Comparison of ENCODE assay signal across 9 mouse cellular contexts in genomic region chr12:111672581-111672980, GRCm38 (mm10). TPM values are rescaled to one million over a fixed set of nuclear protein-coding genes. Genes with fewer than 3 reads are reported as not detected.
DNase-seq lines count a peak whose midpoint lies in the region; ATAC-seq and TF ChIP-seq lines count a peak whose summit lies in the region.
"Had no signal": no experiment of that assay in that cellular context is flagged by ENCODE, and none has a peak within 500 bp of the region (broad histone marks: within the 10 kb centered on the region; RNA-seq: fewer than 3 reads in every experiment).

No protein-coding gene starts in this region.

- no peaks in the 10 kb centered on the region for H3K9me3 ChIP-seq in hindbrain, embryonic 14.5 days (ENCODE audit: control insufficient read depth, low read length)
- no peaks in the 10 kb centered on the region for H3K9me3 ChIP-seq in midbrain, embryonic 11.5 days (ENCODE audit: control insufficient read depth, low read length)

- WGBS in hindbrain, embryonic 14.5 days = 11% methylated on average over 12 of the region's 12 CpGs
- 7% methylated on average over 12 of the region's 12 CpGs for WGBS in midbrain, embryonic 11.5 days

- no peak for TF ChIP-seq CTCF in cortical plate, adult 2 months (IDR thresholded peaks at IDR 0.05; ENCODE audit: extremely low read depth, insufficient read depth, low read length)

- H3K4me1 ChIP-seq in cortical plate, adult 2 months (ENCODE audit: control insufficient read depth, insufficient read depth, low read length) = peaks cover 4% of the 10 kb centered on the region
- H3K4me1 ChIP-seq in hindbrain, embryonic 14.5 days (replicated peaks; ENCODE audit: control insufficient read depth, insufficient read depth, low read length) = peaks cover 34% of the 10 kb centered on the region
- H3K4me1 ChIP-seq in midbrain, embryonic 11.5 days (ENCODE audit: control insufficient read depth, insufficient read depth, low read length) = peaks cover 34% of the 10 kb centered on the region

- peak overlapping the region; percentile 95 for H3K4me2 ChIP-seq in hindbrain, embryonic 14.5 days (replicated peaks)
- peak overlapping the region; percentile 61 for H3K4me2 ChIP-seq in midbrain, embryonic 11.5 days

- no peaks in the 10 kb centered on the region for H3K27me3 ChIP-seq in hindbrain, embryonic 14.5 days (ENCODE audit: control insufficient read depth, insufficient read depth, low read length)
- H3K27me3 ChIP-seq in midbrain, embryonic 11.5 days (ENCODE audit: control insufficient read depth, insufficient read depth, low read length) = peaks cover 6% of the 10 kb centered on the region

- ATAC-seq in hindbrain, embryonic 14.5 days (ENCODE audit: low FRiP score) = no peak; the same call in 1 of the 2 replicates
- no peak for ATAC-seq in midbrain, embryonic 11.5 days (ENCODE audit: low FRiP score)
- ATAC-seq in CD4-positive, CD25-positive, alpha-beta regulatory T cell, adult 4 months = no peak

- TF ChIP-seq POLR2A in cortical plate, adult 2 months (IDR thresholded peaks at IDR 0.05; ENCODE audit: extremely low read depth, insufficient read depth, low read length) = no peak

- peak; percentile 51 for DNase-seq in kidney, adult 11 months
- DNase-seq in kidney, adult 18-20 months = no peak
- DNase-seq in hindbrain, embryonic 14.5 days (ENCODE audit: low spot score) = no peak
- DNase-seq in midbrain, embryonic 11.5 days (ENCODE audit: low spot score, missing footprints) = no peak
- DNase-seq in adrenal gland, adult 8-10 months = no peak
- DNase-seq in cerebellum, adult 9-10 months = no peak

- peak overlapping the region; percentile 99 for H3K9ac ChIP-seq in hindbrain, embryonic 14.5 days
- H3K9ac ChIP-seq in midbrain, embryonic 11.5 days (ENCODE audit: low read length) = peak overlapping the region; percentile 97

- H3K36me3 ChIP-seq in hindbrain, embryonic 14.5 days (replicated peaks; ENCODE audit: control insufficient read depth, insufficient read depth) = peaks cover 28% of the 10 kb centered on the region
- peaks cover 12% of the 10 kb centered on the region; the same call in 1 of the 2 replicates for H3K36me3 ChIP-seq in midbrain, embryonic 11.5 days (ENCODE audit: control insufficient read depth, insufficient read depth, low read length)

- H3K27ac ChIP-seq in cortical plate, adult 2 months (ENCODE audit: insufficient read depth, low read length) = peak overlapping the region; percentile 84
- peak overlapping the region; percentile 94 for H3K27ac ChIP-seq in hindbrain, embryonic 14.5 days
- peak overlapping the region; percentile 37 for H3K27ac ChIP-seq in midbrain, embryonic 11.5 days (ENCODE audit: low read depth, low read length)

- peak overlapping the region; percentile 99 for H3K4me3 ChIP-seq in cortical plate, adult 2 months (ENCODE audit: insufficient read depth, low read length)
- H3K4me3 ChIP-seq in hindbrain, embryonic 14.5 days (replicated peaks; ENCODE audit: low read length) = peak overlapping the region; percentile 96
- peak overlapping the region; percentile 91 for H3K4me3 ChIP-seq in midbrain, embryonic 11.5 days (ENCODE audit: low read depth, low read length)

RNA-seq across cellular contexts. Expression of gene Ckb, which starts 0.4 kb away (rescaled TPM):
- 3,152 and 3,325 TPM in 2 replicates for polyA plus RNA-seq in cortical plate, adult 2 months (2012; rRNA removed)
- 1,434 and 1,576 TPM in 2 replicates for polyA plus RNA-seq in hindbrain, embryonic 14.5 days (2014; fragmentation: Nextera tagmentation; extraction: Ambion mirVana)
- polyA plus RNA-seq in midbrain, embryonic 11.5 days (2014; fragmentation: Nextera tagmentation; extraction: Ambion mirVana) = 2,717 and 2,900 TPM in 2 replicates
- total RNA-seq in adrenal gland, adult 8-10 months (2022) = 100 to 1,000 TPM in 1 of 4 experiments, 10 to 100 TPM in 3; 50.3 to 118 (median 79.5) TPM
- polyA plus RNA-seq in CD4-positive, CD25-positive, alpha-beta regulatory T cell, adult 4 months (2017; shearing (Covaris generic)) = 10 to 100 TPM; 24.1 to 30.0 TPM
- total RNA-seq: MEL had no signal

RNA-seq across cellular contexts. Expression of gene Trmt61a, which starts 5.3 kb away (rescaled TPM):
- polyA plus RNA-seq in cortical plate, adult 2 months (2012; rRNA removed) = 20.0 and 20.8 TPM in 2 replicates
- polyA plus RNA-seq in hindbrain, embryonic 14.5 days (2014; fragmentation: Nextera tagmentation; extraction: Ambion mirVana) = 6.1 and 7.2 TPM in 2 replicates
- polyA plus RNA-seq in midbrain, embryonic 11.5 days (2014; fragmentation: Nextera tagmentation; extraction: Ambion mirVana) = 5.5 and 6.0 TPM in 2 replicates
- total RNA-seq in adrenal gland, adult 8-10 months (2022) = 10 to 100 TPM; 12.8 to 16.6 (median 16.0) TPM
- polyA plus RNA-seq in CD4-positive, CD25-positive, alpha-beta regulatory T cell, adult 4 months (2017; shearing (Covaris generic)) = 1 to 10 TPM; 2.9 to 4.8 TPM

RNA-seq across cellular contexts. Expression of gene Bag5, which starts 40.5 kb away (rescaled TPM):
- 49.6 and 51.0 TPM in 2 replicates for polyA plus RNA-seq in cortical plate, adult 2 months (2012; rRNA removed)
- polyA plus RNA-seq in hindbrain, embryonic 14.5 days (2014; fragmentation: Nextera tagmentation; extraction: Ambion mirVana) = 65.5 and 71.6 TPM in 2 replicates
- 62.2 and 64.1 TPM in 2 replicates for polyA plus RNA-seq in midbrain, embryonic 11.5 days (2014; fragmentation: Nextera tagmentation; extraction: Ambion mirVana)
- total RNA-seq in adrenal gland, adult 8-10 months (2022) = 10 to 100 TPM; 39.2 to 41.7 (median 40.0) TPM
- 10 to 100 TPM; 32.5 to 37.9 TPM for polyA plus RNA-seq in CD4-positive, CD25-positive, alpha-beta regulatory T cell, adult 4 months (2017; shearing (Covaris generic))

RNA-seq across cellular contexts. Expression of gene Apopt1, which starts 40.5 kb away (rescaled TPM):
- polyA plus RNA-seq in cortical plate, adult 2 months (2012; rRNA removed) = 48.4 and 52.6 TPM in 2 replicates
- 48.2 and 61.4 TPM in 2 replicates for polyA plus RNA-seq in hindbrain, embryonic 14.5 days (2014; fragmentation: Nextera tagmentation; extraction: Ambion mirVana)
- polyA plus RNA-seq in midbrain, embryonic 11.5 days (2014; fragmentation: Nextera tagmentation; extraction: Ambion mirVana) = 50.8 and 54.7 TPM in 2 replicates
- 10 to 100 TPM; 65.7 to 82.3 (median 74.3) TPM for total RNA-seq in adrenal gland, adult 8-10 months (2022)
- polyA plus RNA-seq in CD4-positive, CD25-positive, alpha-beta regulatory T cell, adult 4 months (2017; shearing (Covaris generic)) = 10 to 100 TPM; 69.2 to 69.5 TPM

Comparison
In these comparisons a context has a peak if more than half of its experiments do, and no peak if none do; other contexts are left out.
1. H3K27ac ChIP-seq: peak in every context shown above with its lines; median percentile 94 in hindbrain, embryonic 14.5 days; 84 in cortical plate, adult 2 months; 37 in midbrain, embryonic 11.5 days.
2. RNA of gene Ckb, which starts 0.4 kb away (polyA plus RNA-seq): 3,152 to 3,325 TPM in cortical plate, adult 2 months, 2,717 to 2,900 TPM in midbrain, embryonic 11.5 days and 1,434 to 1,576 TPM in hindbrain, embryonic 14.5 days; 24.1 to 30.0 TPM in CD4-positive, CD25-positive, alpha-beta regulatory T cell, adult 4 months; every median in the first group is over 10 times any median in the second.
3. Peak in every context shown above with its lines, with median percentiles within 50 percentile points of each other: H3K4me3 ChIP-seq.